Mouse (Mus musculus) intestine, postnatal 0 days (tissue): ENCODE results near the gene Tmem50a. TPM values are rescaled to one million over a fixed set of nuclear protein-coding genes. Genes with fewer than 3 reads are reported as not detected.
A peak's percentile ranks its signal among the peaks of the same experiment; 100 is the strongest.

Experiments
- ATAC-seq: fragments of 200-750 bp; cut with Nextera tagmentation; 2 replicates; pipeline ENCODE4 v1.8.0; 2017; ENCODE audit warnings: mild to moderate bottlenecking, moderate TSS enrichment, moderate library complexity
- H3K27ac ChIP-seq: fragments of 300-500 bp; sonication (generic); 2 replicates; pipeline ENCODE4 v1.5.1; 2014; ENCODE audit warnings: mild to moderate bottlenecking, low read depth, low read length, moderate library complexity
- H3K27me3 ChIP-seq: fragments of 300-500 bp; sonication (generic); replicated peaks from 2 replicates; pipeline ENCODE4 v1.6.1; 2014; ENCODE audit warnings: low read length, mixed read lengths; ENCODE audit not compliant: control insufficient read depth, insufficient read depth
- H3K36me3 ChIP-seq: fragments of 300-500 bp; sonication (generic); 2 replicates; pipeline ENCODE4 v1.6.1; 2014; ENCODE audit warnings: mild to moderate bottlenecking, moderate library complexity; ENCODE audit not compliant: control insufficient read depth, insufficient read depth
- H3K4me1 ChIP-seq: fragments of 300-500 bp; sonication (generic); replicated peaks from 2 replicates; pipeline ENCODE4 v1.6.1; 2014; ENCODE audit warnings: antibody characterized with exemption, low read length, mixed read lengths; ENCODE audit not compliant: control insufficient read depth, insufficient read depth
- H3K4me2 ChIP-seq: fragments of 300-500 bp; sonication (generic); replicated peaks from 2 replicates; pipeline ENCODE4 v1.6.1; 2014; ENCODE audit warnings: low read depth, mild to moderate bottlenecking, moderate library complexity
- H3K4me3 ChIP-seq: fragments of 300-500 bp; sonication (generic); 2 replicates; pipeline ENCODE4 v1.5.1; 2014; ENCODE audit warnings: low read depth, low read length
- H3K9ac ChIP-seq: fragments of 300-500 bp; sonication (generic); 2 replicates; pipeline ENCODE4 v1.6.1; 2014; ENCODE audit warnings: mild to moderate bottlenecking, low read depth, low read length
- H3K9me3 ChIP-seq: fragments of 300-500 bp; sonication (generic); 2 replicates; pipeline ENCODE4 v1.6.1; 2016; ENCODE audit warnings: mixed run types; ENCODE audit not compliant: control insufficient read depth
- CTCF ChIP-seq: sonication (generic); IDR thresholded peaks from 2 replicates; pipeline ENCODE4 v1.5.1; 2016; ENCODE audit warnings: low read depth, mild to moderate bottlenecking, control low read depth, antibody characterized with exemption, moderate library complexity
- WGBS: fragments of 180-500 bp; shearing (Covaris S2); extraction: QIAGEN DNeasy Blood & Tissue Kit; methylation state at CpG from one replicate; pipeline ENCODE4 v1.1.7; 2014; 5-methylcytosine and 5-hydroxymethylcytosine counted together
- polyA plus RNA-seq: library from polyadenylated mRNA; unstranded; fragments of >200 nt; fragmentation: Nextera tagmentation; extraction: Ambion mirVana; gene quantifications from 2 replicates; pipeline ENCODE4 v1.2.1, GENCODE M21; 2015

Tmem50a gene
- polyA plus RNA-seq, 1 experiment from 2014 or later, result 129 TPM

GRCm38 (mm10) chr4:134892096-134892495 lies 22.7 kb downstream of the Tmem50a start:
- H3K36me3 ChIP-seq, result peaks cover 15% of the 10 kb centered on the region
- WGBS, result 76% methylated on average over 6 of the region's 6 CpGs
- no peak overlapping the region for H3K4me2 ChIP-seq
- no peak overlapping the region for H3K4me3 ChIP-seq
- no peaks in the 10 kb centered on the region for H3K4me1 ChIP-seq
- no peaks in the 10 kb centered on the region for H3K27me3 ChIP-seq
- no peak for TF ChIP-seq CTCF
- no peak overlapping the region for H3K27ac ChIP-seq
- H3K9ac ChIP-seq, result no peak overlapping the region
- H3K9me3 ChIP-seq, result no peaks in the 10 kb centered on the region
- ATAC-seq, result no peak

DNA sequence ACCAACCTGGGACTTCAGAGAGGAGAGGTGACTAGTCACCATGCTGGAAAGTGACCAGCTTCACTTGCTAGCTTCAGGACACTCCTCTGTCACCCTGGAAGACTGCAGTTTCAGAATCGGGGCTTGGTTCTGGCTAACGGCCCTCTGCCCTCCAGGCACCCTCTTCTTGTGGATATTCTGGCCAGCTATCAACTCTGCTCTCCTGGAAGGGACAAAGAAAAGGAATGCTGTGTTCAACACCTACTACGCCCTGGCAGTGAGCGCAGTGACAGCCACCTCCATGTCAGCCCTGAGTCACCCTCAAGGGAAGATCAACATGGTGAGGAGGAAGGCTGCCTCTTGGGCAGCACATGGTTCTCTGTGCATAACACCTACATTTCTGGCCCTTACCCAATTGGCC lies 30.5 kb downstream of the Tmem50a start:
- Histone ChIP-seq H3K9me3 (no peaks in the 10 kb centered on the region), H3K36me3 (no peaks in the 10 kb centered on the region), H3K27me3 (no peaks in the 10 kb centered on the region), H3K9ac (no peak overlapping the region), H3K4me1 (0 out of 2 replicates have a peak, but pooled peaks cover 3% of the 10 kb centered on the region), H3K4me2 (no peak overlapping the region), H3K27ac (no peak overlapping the region), H3K4me3 (no peak overlapping the region)
- WGBS, result 87% methylated on average over 4 of the region's 4 CpGs
- ATAC-seq, result no peak
- no peak for TF ChIP-seq CTCF

DNA sequence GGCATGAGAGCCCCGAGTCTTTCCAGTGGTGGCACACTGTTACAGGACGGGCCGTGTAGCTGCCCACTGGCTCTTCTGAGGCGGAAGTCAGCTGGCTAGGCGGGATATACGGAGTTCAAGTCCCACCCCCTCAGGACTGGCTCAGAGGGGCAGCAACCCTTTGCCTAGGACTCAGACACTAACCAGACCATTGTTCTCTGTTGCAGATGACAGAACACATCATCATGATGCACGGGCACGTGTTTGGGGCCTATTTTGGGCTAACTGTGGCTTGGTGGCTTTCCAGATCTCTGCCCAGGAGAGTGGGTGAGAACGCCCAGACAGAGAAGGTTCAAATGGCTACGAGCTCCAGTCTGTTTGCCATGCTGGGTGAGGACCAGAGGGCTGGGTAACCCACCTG lies 31.0 kb downstream of the Tmem50a start:
- no peak for ATAC-seq
- Histone ChIP-seq H3K9ac (no peak overlapping the region), H3K4me3 (no peak overlapping the region), H3K36me3 (no peaks in the 10 kb centered on the region), H3K27me3 (no peaks in the 10 kb centered on the region), H3K9me3 (no peaks in the 10 kb centered on the region), H3K4me1 (0 out of 2 replicates have a peak, but pooled peaks cover 3% of the 10 kb centered on the region), H3K27ac (no peak overlapping the region), H3K4me2 (no peak overlapping the region)
- TF ChIP-seq CTCF, result no peak
- WGBS, result 84% methylated on average over 10 of the region's 10 CpGs

DNA sequence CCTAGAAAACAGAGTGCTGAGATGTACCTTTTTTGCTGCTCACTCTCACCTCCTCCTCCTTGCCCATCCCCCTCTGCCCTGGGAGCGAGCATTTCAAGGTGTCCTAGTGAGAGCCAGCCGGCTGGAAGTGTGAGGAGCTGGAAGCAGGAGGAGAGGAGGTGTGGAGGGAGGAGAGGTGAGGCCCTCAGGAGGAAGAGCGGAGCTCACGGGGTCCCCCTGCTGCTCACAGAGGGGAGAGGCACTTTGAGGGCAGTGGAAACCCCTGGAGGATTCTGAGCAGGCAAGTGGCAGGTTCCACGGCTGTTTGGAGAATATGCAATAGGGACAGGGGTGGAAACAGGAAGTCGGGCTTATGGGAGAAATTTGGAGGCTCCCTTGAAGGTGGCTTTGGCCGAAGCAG lies 31.6 kb downstream of the Tmem50a start:
- TF ChIP-seq CTCF, result peak; percentile 82
- Histone ChIP-seq H3K4me1 (0 out of 2 replicates have a peak, but pooled peaks cover 3% of the 10 kb centered on the region), H3K27me3 (no peaks in the 10 kb centered on the region), H3K9me3 (no peaks in the 10 kb centered on the region), H3K4me2 (no peak overlapping the region), H3K27ac (no peak overlapping the region), H3K36me3 (no peaks in the 10 kb centered on the region), H3K9ac (no peak overlapping the region), H3K4me3 (no peak overlapping the region)
- 26% methylated on average over 7 of the region's 7 CpGs for WGBS
- ATAC-seq, result no peak

GRCm38 (mm10) chr4:134880041-134880440 lies 34.8 kb downstream of the Tmem50a start:
- H3K27ac ChIP-seq, result no peak overlapping the region
- peak; percentile 54 for TF ChIP-seq CTCF
- 0 out of 2 replicates have a peak, but pooled peaks cover 3% of the 10 kb centered on the region for H3K4me1 ChIP-seq
- no peaks in the 10 kb centered on the region for H3K9me3 ChIP-seq
- no peak for ATAC-seq
- H3K36me3 ChIP-seq, result no peaks in the 10 kb centered on the region
- WGBS, result 33% methylated on average over 6 of the region's 6 CpGs
- no peak overlapping the region for H3K4me2 ChIP-seq
- no peaks in the 10 kb centered on the region for H3K27me3 ChIP-seq
- H3K4me3 ChIP-seq, result no peak overlapping the region
- H3K9ac ChIP-seq, result no peak overlapping the region

GRCm38 (mm10) chr4:134879410-134879981 lies 35.3 kb downstream of the Tmem50a start:
- H3K9me3 ChIP-seq, result no peaks in the 10 kb centered on the region
- ATAC-seq, result no peak
- WGBS, result 4% methylated on average over 17 of the region's 17 CpGs

GRCm38 (mm10) chr4:134876171-134876570 lies 38.7 kb downstream of the Tmem50a start:
- Histone ChIP-seq H3K9ac (no peak overlapping the region), H3K27me3 (no peaks in the 10 kb centered on the region), H3K36me3 (no peaks in the 10 kb centered on the region), H3K4me1 (0 out of 2 replicates have a peak, but pooled peaks cover 3% of the 10 kb centered on the region), H3K9me3 (no peaks in the 10 kb centered on the region), H3K4me3 (no peak overlapping the region), H3K27ac (no peak overlapping the region), H3K4me2 (no peak overlapping the region)
- WGBS, result 76% methylated on average over 9 of the region's 9 CpGs
- no peak for TF ChIP-seq CTCF
- no peak for ATAC-seq

More at GRCm38 (mm10) chr4:134879410-134879981, 35.3 kb downstream of the Tmem50a start:
- Histone ChIP-seq H3K4me1 (0 out of 2 replicates have a peak, but pooled peaks cover 3% of the 10 kb centered on the region), H3K27me3 (no peaks in the 10 kb centered on the region), H3K27ac (no peak overlapping the region), H3K9ac (no peak overlapping the region), H3K36me3 (no peaks in the 10 kb centered on the region), H3K4me3 (peak overlapping the region; percentile 21; the same call in 1 of the 2 replicates), H3K4me2 (peak overlapping the region; percentile 58)
- TF ChIP-seq CTCF, result peak; percentile 88
